Mouse (Mus musculus) liver, adult 2 months (tissue): ENCODE data around the gene Egfr.

ENCODE experiments used
- CTCF ChIP-seq: fragments of 200-500 bp; IDR thresholded peaks from 2 replicates; pipeline ENCODE4 v1.5.1; 2011; ENCODE audit warnings: low read depth, low read length, control low read depth
- POLR2A ChIP-seq: fragments of 200-500 bp; IDR thresholded peaks from 2 replicates; pipeline ENCODE4 v1.6.1; 2011; ENCODE audit warnings: low read length, control low read depth; ENCODE audit not compliant: insufficient read depth; ENCODE audit errors: extremely low read depth

DNA sequence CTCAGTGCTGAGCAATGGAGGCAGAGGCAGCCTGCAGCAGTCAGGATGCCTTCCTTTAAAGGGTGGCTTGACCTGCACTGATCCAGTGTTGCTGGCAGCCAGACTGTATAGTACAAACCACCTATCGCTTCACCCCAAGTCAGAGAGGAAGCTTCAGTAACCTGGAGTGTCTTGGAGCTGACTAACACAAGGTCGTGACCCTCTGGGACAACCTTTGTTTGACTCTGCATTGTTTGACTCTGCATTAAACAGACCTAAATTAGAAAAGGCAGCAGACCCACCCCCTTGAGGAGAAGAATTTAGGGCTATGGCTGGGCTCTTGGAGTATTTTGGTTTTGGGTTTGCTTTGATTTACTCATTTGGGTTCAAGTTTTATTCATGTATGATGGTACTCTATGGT is 117.5 kb downstream of the Egfr start:
- TF ChIP-seq CTCF, result no peak
- TF ChIP-seq POLR2A, result no peak
